Mouse (Mus musculus): Measurements from ENCODE around the gene Acod1. TPM values are rescaled to one million over a fixed set of nuclear protein-coding genes. Genes with fewer than 3 reads are reported as not detected.

Gene Acod1
- total RNA-seq (2017): 0.05 TPM in 1 of 2 replicates, not detected in the other

GRCm38 (mm10) chr14:103046677-103047076, at the start of gene Acod1:
Acod1 (plus strand) TSS chr14:103046977.
- no peak for ATAC-seq (replicated peaks; ENCODE audit: low read depth, poor library complexity, severe bottlenecking)

- ATAC-seq (replicated peaks; ENCODE audit: low read depth, poor library complexity, severe bottlenecking): peak; percentile 73
These were observed 39.0 kb upstream of the Acod1 start for GRCm38 (mm10) chr14:103007737-103008136.

- ATAC-seq (replicated peaks; ENCODE audit: low read depth, poor library complexity, severe bottlenecking): peak; percentile 61
These were observed 35.0 kb upstream of the Acod1 start for GRCm38 (mm10) chr14:103011782-103012181.

- ATAC-seq (replicated peaks; ENCODE audit: low read depth, poor library complexity, severe bottlenecking): peak; percentile 85
These were observed 34.1 kb upstream of the Acod1 start for GRCm38 (mm10) chr14:103012563-103013150.

- peak; percentile 40 for ATAC-seq (replicated peaks; ENCODE audit: low read depth, poor library complexity, severe bottlenecking)
These were observed 29.8 kb upstream of the Acod1 start for GRCm38 (mm10) chr14:103017009-103017408.

- ATAC-seq (replicated peaks; ENCODE audit: low read depth, poor library complexity, severe bottlenecking): no peak
These were observed 26.7 kb upstream of the Acod1 start for GRCm38 (mm10) chr14:103020046-103020445.

GRCm38 (mm10) chr14:103029203-103029602, 17.6 kb upstream of the Acod1 start:
- ATAC-seq (replicated peaks; ENCODE audit: low read depth, poor library complexity, severe bottlenecking): peak; percentile 50

- ATAC-seq (replicated peaks; ENCODE audit: low read depth, poor library complexity, severe bottlenecking): peak; percentile 64
These were observed 13.4 kb upstream of the Acod1 start for GRCm38 (mm10) chr14:103033271-103033823.

GRCm38 (mm10) chr14:103034076-103034475, 12.7 kb upstream of the Acod1 start:
- peak; percentile 43; the same call in 1 of the 2 replicates for ATAC-seq (replicated peaks; ENCODE audit: low read depth, poor library complexity, severe bottlenecking)

- peak; percentile 87 for ATAC-seq (replicated peaks; ENCODE audit: low read depth, poor library complexity, severe bottlenecking)
These were observed 9.8 kb upstream of the Acod1 start for GRCm38 (mm10) chr14:103037016-103037415.

- ATAC-seq (replicated peaks; ENCODE audit: low read depth, poor library complexity, severe bottlenecking): peak; percentile 80
These were observed 1.7 kb downstream of the Acod1 start for GRCm38 (mm10) chr14:103048292-103049086.

- ATAC-seq (replicated peaks; ENCODE audit: low read depth, poor library complexity, severe bottlenecking): peak; percentile 85
These were observed 4.5 kb downstream of the Acod1 start for GRCm38 (mm10) chr14:103051159-103051769.

GRCm38 (mm10) chr14:103054731-103055130, 8.0 kb downstream of the Acod1 start:
- ATAC-seq (replicated peaks; ENCODE audit: low read depth, poor library complexity, severe bottlenecking): no peak

GRCm38 (mm10) chr14:103056601-103057000, 9.8 kb downstream of the Acod1 start:
- ATAC-seq (replicated peaks; ENCODE audit: low read depth, poor library complexity, severe bottlenecking): no peak

- ATAC-seq (replicated peaks; ENCODE audit: low read depth, poor library complexity, severe bottlenecking): peak; percentile 98
These were observed 12.2 kb downstream of the Acod1 start for GRCm38 (mm10) chr14:103058998-103059397.

- ATAC-seq (replicated peaks; ENCODE audit: low read depth, poor library complexity, severe bottlenecking): no peak
These were observed 12.7 kb downstream of the Acod1 start for GRCm38 (mm10) chr14:103059495-103059894.

- ATAC-seq (replicated peaks; ENCODE audit: low read depth, poor library complexity, severe bottlenecking): peak; percentile 40
These were observed 18.8 kb downstream of the Acod1 start for GRCm38 (mm10) chr14:103065294-103066167.

- peak; percentile 4 for ATAC-seq (replicated peaks; ENCODE audit: low read depth, poor library complexity, severe bottlenecking)
These were observed 22.7 kb downstream of the Acod1 start for GRCm38 (mm10) chr14:103069465-103069863.

- ATAC-seq (replicated peaks; ENCODE audit: low read depth, poor library complexity, severe bottlenecking): peak; percentile 82
These were observed 23.3 kb downstream of the Acod1 start, which contains the start of gene Cln5 for GRCm38 (mm10) chr14:103069864-103070611. Cln5 (plus strand) TSS chr14:103070216.
